Mouse (Mus musculus) hematopoietic multipotent progenitor cell, adult 10-12 weeks (in vitro differentiated cells): Measurements from ENCODE around the gene Slc22a5. TPM values are rescaled to one million over a fixed set of nuclear protein-coding genes. Genes with fewer than 3 reads are reported as not detected.

Experiments
- polyA plus RNA-seq: library from polyadenylated mRNA; stranded (reverse); fragments of >175 nt; gene quantifications from 2 replicates; pipeline ENCODE4 v1.2.3, GENCODE M21; 2012; ENCODE audit warnings: low replicate concordance

Gene Slc22a5
- 6.6 and 13.3 TPM in 2 replicates for polyA plus RNA-seq

DNA sequence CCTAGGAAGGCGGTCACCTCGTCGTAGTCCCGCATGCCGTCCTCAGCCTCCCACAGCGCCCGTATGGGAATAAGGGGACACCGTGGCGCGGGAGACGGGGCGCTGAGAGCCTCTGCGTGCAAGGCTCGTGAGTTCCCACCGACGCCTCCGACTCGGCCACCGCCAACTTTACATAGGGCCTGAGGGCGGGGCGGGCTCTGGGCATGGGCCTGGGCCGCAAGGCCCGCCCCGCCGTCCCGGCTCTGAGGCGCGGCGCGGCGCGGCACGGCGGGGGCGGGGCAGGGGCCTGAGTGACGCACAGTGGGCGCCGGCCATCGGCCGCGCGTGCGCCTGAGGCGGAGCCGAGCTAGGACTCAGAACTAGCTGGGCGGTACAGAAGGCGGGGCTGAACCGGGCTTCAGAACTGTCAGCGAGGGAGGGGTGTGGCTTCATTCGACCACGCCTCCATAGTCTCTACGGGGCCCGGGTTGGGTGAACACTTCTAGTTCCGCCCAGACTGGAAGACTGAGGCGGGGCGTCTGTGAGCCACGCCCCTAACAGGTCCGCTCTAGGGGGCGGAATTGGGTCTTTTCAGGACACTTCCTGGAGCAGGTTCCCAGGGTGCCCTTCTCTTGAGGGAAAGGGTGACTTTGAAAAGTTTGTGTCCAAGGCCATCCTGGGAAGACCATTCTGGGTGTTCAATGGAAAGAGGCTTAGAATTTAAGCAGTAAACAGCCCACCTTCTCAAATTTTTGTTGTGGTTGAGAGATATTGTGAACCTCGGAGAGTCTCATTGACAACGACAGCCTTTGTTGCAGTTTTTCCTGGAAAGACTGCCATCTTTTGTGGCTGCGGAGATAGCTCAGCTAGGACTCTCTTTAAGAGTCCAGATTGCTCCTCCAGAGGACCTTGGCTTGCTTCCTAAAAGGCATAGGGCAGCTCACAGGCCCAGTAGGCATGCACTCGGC, at the start of gene Slc22a5:
Slc22a5 (minus strand) TSS at position 156 of the 947 bp plus-strand sequence.

DNA sequence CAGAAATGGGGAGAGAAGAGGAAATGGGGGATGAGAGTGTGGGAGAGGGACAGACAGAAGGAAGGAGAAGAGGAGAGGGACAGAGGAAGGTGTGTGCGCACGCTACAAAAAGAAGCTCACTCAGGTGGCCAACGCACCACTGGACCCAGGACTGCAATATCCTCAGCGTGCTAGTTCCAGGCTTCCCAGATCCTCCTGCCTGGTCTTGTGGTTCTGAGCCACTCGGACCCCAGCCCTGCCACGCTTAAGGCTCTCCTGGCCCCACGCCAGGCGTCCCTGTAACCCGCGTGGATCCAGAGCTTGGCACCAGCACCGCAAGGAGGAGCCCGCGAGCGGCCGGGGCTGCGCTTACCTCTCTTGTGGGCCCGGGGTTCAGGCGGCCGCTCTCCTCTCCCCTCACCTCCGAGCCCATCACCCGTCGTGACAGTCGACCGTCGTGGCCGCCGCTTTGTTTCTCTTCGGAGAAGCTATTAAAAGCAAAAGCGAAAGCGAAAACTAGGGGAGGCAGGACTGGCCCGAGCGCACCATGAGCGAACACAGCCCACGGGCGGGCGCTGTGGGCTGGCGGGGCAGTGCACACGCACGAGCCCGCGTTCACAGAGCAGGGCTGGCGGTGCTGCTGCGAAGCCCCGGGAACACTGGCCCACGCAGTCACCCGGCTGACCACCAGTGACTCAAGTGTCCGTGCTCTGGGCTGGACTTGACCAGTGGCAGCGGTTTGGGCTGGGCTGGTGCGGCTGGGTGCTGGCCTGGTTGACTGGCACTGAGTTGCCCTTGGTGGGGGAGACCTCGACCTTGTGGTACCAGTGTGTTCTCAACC, 32.5 kb downstream of the Slc22a5 start, which contains the start of gene Gm12216:
Gm12216 (minus strand) TSS at position 496 of the 820 bp plus-strand sequence.

Other genes with a start within 250 kb of the Slc22a5 start
- gene Rad50, start 184.3 kb downstream of the Slc22a5 start, polyA plus RNA-seq, result 8.4 and 9.3 TPM in 2 replicates
- not detected in 2 replicates for gene Il5, start 170.9 kb downstream of the Slc22a5 start, polyA plus RNA-seq
- 22.9 and 42.6 TPM in 2 replicates for gene Irf1, start 121.6 kb downstream of the Slc22a5 start, polyA plus RNA-seq
- not detected in 2 replicates for gene Gm17334, start 118.5 kb downstream of the Slc22a5 start, polyA plus RNA-seq
- gene Gm12216, start 32.4 kb downstream of the Slc22a5 start, polyA plus RNA-seq, result 5.2 and 10.3 TPM in 2 replicates
- gene Slc22a21, start 88.7 kb upstream of the Slc22a5 start, polyA plus RNA-seq, result 1.7 TPM in 2 replicates
- gene Slc22a4, start 136.4 kb upstream of the Slc22a5 start, polyA plus RNA-seq, result 2.5 and 6.1 TPM in 2 replicates
- gene Pdlim4, start 177.4 kb upstream of the Slc22a5 start, polyA plus RNA-seq, result 17.4 and 24.0 TPM in 2 replicates
- 0.14 and 0.29 TPM in 2 replicates for gene P4ha2, start 208.4 kb upstream of the Slc22a5 start, polyA plus RNA-seq